Mouse (Mus musculus) testis, adult 2 months (tissue): ENCODE measurements around the gene Adrb1. TPM values are rescaled to one million over a fixed set of nuclear protein-coding genes. Genes with fewer than 3 reads are reported as not detected.
"Not testable (repeated sequence)": the region's sequence is repeated elsewhere in the genome, so short reads cannot be mapped to it uniquely, and the experiment has no call there.

Experiments
- H3K27ac ChIP-seq: fragments of 200-500 bp; 2 replicates; pipeline ENCODE4 v1.5.1; 2012; ENCODE audit warnings: low read depth, low read length; ENCODE audit not compliant: control insufficient read depth, insufficient read depth
- H3K27me3 ChIP-seq: fragments of 200-500 bp; 2 replicates; pipeline ENCODE4 v1.6.1; 2012; ENCODE audit warnings: mild to moderate bottlenecking, low read length, moderate library complexity; ENCODE audit not compliant: control insufficient read depth, insufficient read depth
- H3K36me3 ChIP-seq: fragments of 200-500 bp; 2 replicates; pipeline ENCODE4 v1.6.1; 2012; ENCODE audit warnings: mild to moderate bottlenecking, low read length; ENCODE audit not compliant: control insufficient read depth, insufficient read depth
- H3K4me1 ChIP-seq: fragments of 200-500 bp; 2 replicates; pipeline ENCODE4 v1.6.1; 2012; ENCODE audit warnings: low read length; ENCODE audit not compliant: control insufficient read depth, insufficient read depth
- H3K4me3 ChIP-seq: fragments of 200-500 bp; 2 replicates; pipeline ENCODE4 v1.5.1; 2012; ENCODE audit warnings: low read depth, mild to moderate bottlenecking, low read length, moderate library complexity, mixed read lengths; ENCODE audit not compliant: control insufficient read depth
- CTCF ChIP-seq: fragments of 200-500 bp; IDR thresholded peaks from 2 replicates; pipeline ENCODE4 v1.5.1; 2012; ENCODE audit warnings: low read depth, mild to moderate bottlenecking, inconsistent platforms, low read length, moderate library complexity; ENCODE audit not compliant: control insufficient read depth, insufficient read depth, insufficient replicate concordance
- POLR2A ChIP-seq: fragments of 200-500 bp; IDR thresholded peaks from 2 replicates; pipeline ENCODE4 v1.6.1; 2012; ENCODE audit warnings: low read depth, mild to moderate bottlenecking, inconsistent platforms, low read length, moderate library complexity; ENCODE audit not compliant: control insufficient read depth
- polyA plus RNA-seq: library from polyadenylated mRNA; depleted of rRNA; stranded (reverse); fragments of >200 nt; gene quantifications from 2 replicates; pipeline ENCODE4 v1.2.3, GENCODE M21; 2012

Gene Adrb1
- polyA plus RNA-seq, 1 experiment: 1.4 TPM

DNA sequence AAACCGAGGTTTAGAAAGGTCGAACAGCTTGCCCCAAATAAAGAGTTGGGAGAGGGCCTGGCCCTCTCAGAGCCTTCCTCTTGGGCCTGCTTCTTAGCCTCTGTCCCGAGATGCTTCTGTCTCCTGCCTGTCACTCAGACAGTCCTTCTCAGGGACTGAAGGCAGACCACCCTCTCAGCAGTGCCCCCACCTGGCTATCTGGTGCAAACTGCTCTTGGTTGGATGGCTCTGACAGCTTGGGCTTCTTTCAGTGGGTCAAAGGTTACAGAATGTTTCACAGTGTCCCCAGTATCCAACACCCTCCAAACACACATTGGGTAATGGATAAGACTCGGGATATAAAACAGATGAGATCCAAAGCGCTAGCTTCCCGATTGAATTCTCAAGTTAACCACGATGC lies 23.1 kb downstream of the Adrb1 start:
- TF ChIP-seq POLR2A (no peak), CTCF (0 out of 2 replicates have a peak, but pooled peaks have one; percentile 12)
- H3K4me1 ChIP-seq: peaks cover 2% of the 10 kb centered on the region
- no peaks in the 10 kb centered on the region for H3K27me3 ChIP-seq
- H3K4me3 ChIP-seq: no peak overlapping the region
- no peak overlapping the region for H3K27ac ChIP-seq
- no peaks in the 10 kb centered on the region for H3K36me3 ChIP-seq

- H3K27me3 ChIP-seq: no peaks in the 10 kb centered on the region
- no peak overlapping the region for H3K4me3 ChIP-seq
- H3K36me3 ChIP-seq: no peaks in the 10 kb centered on the region
- H3K4me1 ChIP-seq: peaks cover 2% of the 10 kb centered on the region
- no peak for TF ChIP-seq CTCF
- no peak for TF ChIP-seq POLR2A
- no peak overlapping the region for H3K27ac ChIP-seq
These were observed 23.5 kb downstream of the Adrb1 start for GRCm38 (mm10) chr19:56745528-56745927.

GRCm38 (mm10) chr19:56746618-56747017 lies 24.6 kb downstream of the Adrb1 start:
- Histone ChIP-seq H3K27me3 (no peaks in the 10 kb centered on the region), H3K36me3 (no peaks in the 10 kb centered on the region), H3K4me1 (no peaks in the 10 kb centered on the region), H3K4me3 (no peak overlapping the region), H3K27ac (no peak overlapping the region)
- no peak for TF ChIP-seq POLR2A
- no peak for TF ChIP-seq CTCF

DNA sequence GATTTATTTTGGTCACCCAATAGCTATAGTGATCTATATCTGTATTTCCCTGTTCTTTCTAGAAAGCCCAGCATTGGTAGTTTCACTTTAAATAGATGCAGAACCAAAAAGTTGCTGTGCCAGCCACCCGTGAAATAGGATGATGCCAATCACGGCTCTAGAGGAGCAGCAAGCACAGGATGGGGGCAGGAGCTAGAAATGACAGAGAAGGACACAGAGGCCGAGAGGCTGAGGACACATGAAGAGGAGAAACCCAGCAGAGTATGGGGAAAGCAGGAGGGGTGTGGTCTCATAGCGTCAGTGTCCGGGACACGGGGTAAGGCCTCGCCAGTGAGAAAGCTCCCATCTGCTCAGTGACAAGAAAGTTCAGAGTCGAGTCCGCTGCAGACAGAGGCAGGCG lies 25.9 kb downstream of the Adrb1 start:
- no peaks in the 10 kb centered on the region for H3K27me3 ChIP-seq
- H3K27ac ChIP-seq: no peak overlapping the region
- H3K4me3 ChIP-seq: no peak overlapping the region
- H3K36me3 ChIP-seq: no peaks in the 10 kb centered on the region
- H3K4me1 ChIP-seq: no peaks in the 10 kb centered on the region
- TF ChIP-seq POLR2A: no peak
- TF ChIP-seq CTCF: no peak

- Histone ChIP-seq H3K27me3 (no peaks in the 10 kb centered on the region), H3K4me1 (no peaks in the 10 kb centered on the region; the same call in 1 of the 2 replicates), H3K4me3 (no peak overlapping the region), H3K27ac (no peak overlapping the region), H3K36me3 (no peaks in the 10 kb centered on the region)
- TF ChIP-seq CTCF: no peak
- TF ChIP-seq POLR2A: no peak
These were observed 27.3 kb downstream of the Adrb1 start for GRCm38 (mm10) chr19:56749343-56749742.

DNA sequence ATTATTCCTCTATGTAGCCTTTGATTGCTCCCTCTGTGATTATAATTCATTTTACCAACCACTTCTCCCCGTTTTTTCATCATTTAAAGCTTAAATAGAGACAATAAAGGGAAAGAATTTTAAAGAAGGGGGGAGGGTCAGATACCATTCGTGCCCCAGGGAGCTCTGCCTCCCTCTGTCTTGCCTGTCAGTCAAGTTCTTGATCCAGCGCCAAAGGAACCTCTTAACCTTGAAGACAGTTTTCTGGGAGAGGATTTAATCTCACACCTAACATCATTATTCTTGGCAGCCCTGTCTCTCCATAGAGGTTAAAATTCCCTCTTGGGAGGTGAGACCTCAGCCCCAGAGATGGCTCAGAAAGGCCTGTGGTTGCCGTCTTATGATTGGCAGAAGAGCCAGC lies 28.7 kb downstream of the Adrb1 start:
- Histone ChIP-seq H3K4me1 (no peaks in the 10 kb centered on the region; the same call in 1 of the 2 replicates), H3K27ac (no peak overlapping the region), H3K4me3 (no peak overlapping the region), H3K36me3 (no peaks in the 10 kb centered on the region), H3K27me3 (no peaks in the 10 kb centered on the region)
- TF ChIP-seq POLR2A (no peak), CTCF (no peak)

DNA sequence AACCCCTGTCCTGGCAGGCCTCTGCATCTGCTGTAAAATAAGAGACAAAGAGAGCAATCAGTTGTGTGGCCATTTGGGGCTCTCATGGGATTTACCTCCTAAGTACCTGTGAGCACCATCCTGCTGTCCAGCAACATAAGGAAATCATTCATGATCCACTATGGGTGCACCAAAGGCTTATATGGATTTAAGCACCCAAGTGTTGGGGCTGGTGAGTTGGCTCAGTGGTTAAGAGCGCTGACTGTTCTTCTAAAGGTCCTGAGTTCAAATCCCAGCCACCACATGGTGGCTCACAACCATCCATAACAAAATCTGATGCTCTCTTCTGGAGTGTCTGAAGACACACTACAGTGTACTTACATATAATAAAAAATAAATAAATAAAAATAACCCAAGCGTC lies 32.5 kb downstream of the Adrb1 start:
- not testable (repeated sequence) for H3K27ac ChIP-seq, H3K4me1 ChIP-seq, H3K27me3 ChIP-seq, H3K36me3 ChIP-seq
- H3K4me3 ChIP-seq: peak overlapping the region; percentile 9; the same call in 1 of the 2 replicates

GRCm38 (mm10) chr19:56756412-56756811 lies 34.4 kb downstream of the Adrb1 start:
- Histone ChIP-seq H3K4me1 (no peaks in the 10 kb centered on the region; the same call in 1 of the 2 replicates), H3K4me3 (no peak overlapping the region), H3K27ac (no peak overlapping the region), H3K27me3 (no peaks in the 10 kb centered on the region), H3K36me3 (no peaks in the 10 kb centered on the region)
- TF ChIP-seq CTCF (no peak), POLR2A (no peak)
